Mouse (Mus musculus) cerebellum, postnatal 25 days (tissue): ENCODE results near the gene Popdc3.
"Not testable (repeated sequence)": the region's sequence is repeated elsewhere in the genome, so short reads cannot be mapped to it uniquely, and the experiment has no call there.

ENCODE experiments used
- DNase-seq, 2 experiments: peaks; one replicate each; pipeline ENCODE4 v3.0.0; 2021; ENCODE audit warnings: mixed read lengths in 2 of 2

The Popdc3 gene

DNA sequence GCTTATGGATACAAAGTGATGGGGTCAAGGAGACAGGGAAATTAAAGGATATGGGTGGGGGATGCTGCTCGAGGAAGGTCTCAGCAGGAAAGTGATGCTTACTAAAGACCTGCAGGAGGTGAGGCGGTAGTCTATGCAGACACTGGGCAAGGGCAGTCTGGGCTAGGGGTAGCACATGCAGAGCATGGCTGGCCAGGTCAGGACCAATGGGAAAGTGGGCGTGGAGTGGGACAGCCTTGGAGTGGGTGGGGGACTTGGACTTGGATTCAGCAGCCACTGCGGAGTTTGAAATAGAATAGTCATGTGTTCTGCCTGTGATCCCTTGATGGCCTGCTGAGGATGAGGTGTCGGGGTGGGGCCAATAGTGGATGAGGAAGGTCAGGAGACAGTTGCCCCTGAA is 141.0 kb downstream of the Popdc3 start:
- DNase-seq, result no peak

DNA sequence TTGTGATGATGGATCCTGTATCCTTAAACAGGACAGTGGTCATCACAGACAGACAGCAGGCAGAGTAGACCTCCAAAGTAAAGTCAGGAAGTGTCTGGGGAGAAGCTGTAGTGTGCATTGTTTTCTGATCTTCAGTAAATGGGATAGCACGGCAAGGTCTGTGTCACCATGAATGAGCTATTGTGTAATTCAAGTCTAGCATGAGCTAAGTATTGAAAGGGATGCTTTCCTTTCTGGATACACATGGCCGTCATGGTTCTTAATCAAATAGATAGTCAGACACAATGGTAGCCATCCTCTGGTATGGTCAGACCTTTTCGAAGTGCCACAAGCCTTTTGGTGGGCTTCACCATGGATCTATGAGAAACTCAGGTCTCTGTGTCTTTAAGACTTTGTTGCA is 142.4 kb downstream of the Popdc3 start:
- no peak for DNase-seq

DNA sequence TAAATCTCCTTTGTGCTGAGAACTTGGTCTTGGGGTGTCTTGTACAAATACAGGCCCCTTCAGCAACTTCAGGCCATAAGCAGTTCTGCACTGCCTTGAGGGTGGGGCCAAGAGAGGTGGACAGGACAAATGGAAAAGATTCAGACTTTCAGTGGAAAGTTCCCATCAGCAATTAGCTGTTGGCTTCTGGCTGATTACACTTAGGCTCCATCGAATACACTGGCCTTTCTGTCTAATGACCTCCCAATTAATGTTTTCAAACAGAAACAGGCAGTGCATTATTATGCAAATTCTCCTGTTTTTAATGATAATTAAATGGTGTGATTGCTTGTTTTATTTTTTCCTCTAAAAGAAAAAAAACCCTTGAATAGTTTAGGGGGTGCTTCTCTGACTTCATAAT is 146.3 kb downstream of the Popdc3 start:
- no peak for DNase-seq

DNA sequence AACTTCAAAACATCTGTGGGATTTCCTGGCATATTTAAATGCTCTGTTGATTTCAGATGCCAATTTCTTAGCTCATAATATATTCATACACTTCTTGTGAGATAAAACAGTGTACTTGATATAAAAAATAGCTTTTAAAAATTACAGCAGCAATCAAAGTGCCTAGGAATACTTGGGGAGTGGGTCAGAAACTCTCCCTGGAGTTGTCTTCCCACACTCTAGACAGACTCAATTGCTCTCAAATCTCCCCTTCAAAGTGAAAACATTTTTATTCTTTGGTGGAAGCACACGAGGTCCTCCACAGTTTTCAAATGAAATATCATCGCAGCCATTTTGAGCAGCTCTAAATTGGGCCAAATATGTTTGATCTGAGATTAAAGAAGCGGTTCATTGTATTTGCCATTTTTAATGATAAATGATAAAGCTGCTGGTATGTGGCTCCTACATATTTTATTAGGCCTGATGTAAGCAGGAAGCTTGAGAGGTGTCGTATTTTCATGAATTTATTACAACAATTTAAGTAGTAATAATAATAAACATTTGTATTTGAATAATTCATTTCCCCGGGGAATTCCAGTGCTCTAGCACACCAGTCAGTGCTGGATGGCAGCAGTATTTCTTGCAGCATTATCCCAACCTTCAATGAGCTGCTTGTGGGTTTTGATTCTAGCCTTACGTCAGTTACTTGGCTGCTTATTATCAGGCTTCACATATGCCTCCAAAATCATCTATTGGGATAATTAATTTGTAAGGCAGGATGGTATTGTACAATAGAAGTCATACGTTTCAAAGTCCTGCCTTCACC is 150.5 kb downstream of the Popdc3 start:
- no peak for DNase-seq

DNA sequence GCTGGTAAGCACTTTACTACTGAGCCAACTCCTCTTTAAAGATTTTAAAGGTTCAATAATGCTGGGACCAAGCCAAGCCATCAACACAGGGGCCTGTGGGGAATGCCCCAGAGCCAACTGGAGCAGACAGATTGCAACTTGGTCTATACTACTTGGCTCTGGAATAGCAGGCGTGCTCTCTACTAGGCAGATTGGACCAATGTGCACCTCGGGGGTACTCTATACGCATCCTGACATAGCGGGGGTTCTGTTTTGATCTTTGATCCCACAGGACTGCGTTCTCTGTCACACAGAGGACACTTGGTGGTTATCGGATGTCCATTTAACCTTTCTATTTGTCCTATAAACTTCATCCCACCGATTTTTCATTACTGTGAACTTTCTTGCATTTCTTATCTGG is 157.0 kb downstream of the Popdc3 start:
- DNase-seq, result no peak

DNA sequence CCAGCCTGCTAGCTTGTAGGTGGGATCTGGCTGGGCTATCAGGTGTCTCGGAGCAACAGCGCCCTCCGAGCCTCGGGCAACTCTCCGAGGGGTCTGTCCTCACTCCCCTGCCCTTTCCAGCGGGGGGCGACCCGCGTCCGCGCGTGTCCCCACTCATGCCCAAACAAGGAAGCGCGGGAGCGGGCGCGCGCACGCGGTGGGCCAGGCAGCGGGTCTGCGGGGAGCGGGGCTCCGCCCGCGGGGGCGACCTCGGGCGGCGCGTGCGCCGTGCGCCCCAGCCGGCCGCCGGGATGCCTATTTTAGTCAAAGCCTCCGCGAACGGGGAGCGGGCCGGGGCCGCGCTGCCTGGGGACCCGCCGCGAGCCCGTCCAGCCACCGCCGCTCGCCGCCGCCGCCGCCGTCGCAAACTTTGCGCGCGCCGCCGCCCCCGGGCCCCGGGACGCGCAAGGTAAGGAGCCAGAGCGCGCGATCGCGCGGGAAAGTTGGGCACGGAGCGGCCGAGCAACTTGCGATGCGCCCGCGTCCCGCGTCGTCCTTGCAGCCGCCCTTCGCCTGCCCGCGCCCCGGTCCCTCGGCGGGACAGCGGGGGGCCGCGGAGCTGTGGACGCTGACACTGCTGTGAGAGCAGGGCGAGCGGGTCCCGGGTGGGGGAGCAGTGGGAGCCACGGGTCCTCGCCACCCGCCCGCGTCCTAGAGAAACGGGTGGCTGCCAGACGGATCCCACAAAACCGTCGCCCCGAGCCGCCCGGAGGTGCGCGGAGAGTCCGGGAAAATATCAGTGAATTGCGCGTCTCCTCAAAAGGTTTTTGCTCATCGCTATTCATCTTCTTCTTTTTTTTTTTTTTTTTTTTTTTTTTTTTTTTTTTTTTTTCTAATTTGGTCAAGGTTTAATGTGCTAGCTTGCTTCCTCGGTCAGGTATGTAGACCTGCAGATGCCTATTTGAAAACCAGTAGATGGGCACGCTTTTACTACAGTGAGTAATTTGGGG is 157.8 kb downstream of the Popdc3 start, which contains the start of gene Bves:
Bves (plus strand) TSS at position 339 of the 989 bp plus-strand sequence.
- peak; percentile 14 to 31 for DNase-seq

DNA sequence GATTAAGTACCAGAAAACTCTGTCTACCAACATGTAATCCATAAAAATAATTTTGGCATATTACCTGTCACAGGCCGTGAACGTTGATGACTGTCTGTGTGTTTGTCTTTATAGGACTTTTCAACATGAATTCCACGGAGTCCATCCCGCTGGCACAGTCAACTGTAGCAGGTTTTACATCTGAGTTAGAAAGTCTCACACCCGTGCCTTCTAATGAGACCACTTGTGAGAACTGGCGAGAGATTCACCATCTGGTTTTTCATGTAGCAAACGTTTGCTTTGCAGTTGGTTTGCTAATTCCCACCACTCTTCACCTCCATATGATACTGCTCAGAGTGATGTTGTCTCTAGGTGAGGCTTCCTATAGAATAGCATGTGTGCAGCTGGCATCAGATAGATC is 161.2 kb downstream of the Popdc3 start:
- DNase-seq, result no peak

DNA sequence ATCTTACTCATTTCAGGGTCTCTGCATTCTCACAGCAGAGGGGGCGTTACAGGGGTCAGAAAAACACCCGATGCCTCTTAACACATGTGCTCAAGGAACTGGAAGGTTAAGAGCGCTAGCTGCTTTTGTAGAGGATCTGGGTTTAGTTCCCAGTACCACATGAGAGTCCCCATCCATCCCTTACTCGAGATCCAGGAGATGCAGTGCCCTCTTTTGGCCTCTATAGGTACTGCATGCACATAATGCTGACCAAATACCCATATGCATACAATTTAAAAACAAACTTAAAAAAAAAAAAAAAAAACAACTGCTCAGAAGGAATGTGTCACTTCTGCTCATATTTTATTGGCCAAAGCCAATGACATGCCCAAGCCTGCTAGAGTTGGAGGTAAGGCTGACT is 166.5 kb downstream of the Popdc3 start:
- DNase-seq, result no peak

DNA sequence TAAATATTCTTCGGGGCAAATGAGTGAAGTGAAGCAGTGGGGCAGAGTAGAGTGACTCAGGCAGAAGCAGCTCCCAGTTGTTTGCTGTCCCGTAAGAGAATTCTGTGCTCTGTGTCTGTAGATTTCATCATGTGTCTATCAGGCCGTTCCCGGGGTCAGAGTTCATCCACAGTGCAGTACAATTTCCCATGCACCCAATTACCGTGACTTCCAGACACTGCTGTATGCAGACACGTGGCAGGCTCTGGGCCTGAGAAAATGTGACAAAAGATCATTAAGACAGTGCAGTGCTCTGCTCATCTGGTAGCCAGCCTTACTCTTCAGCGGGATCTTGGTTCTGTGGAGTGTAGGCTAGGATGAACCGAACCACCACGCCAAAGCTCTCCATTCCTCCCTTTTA is 167.3 kb downstream of the Popdc3 start:
- no peak for DNase-seq

DNA sequence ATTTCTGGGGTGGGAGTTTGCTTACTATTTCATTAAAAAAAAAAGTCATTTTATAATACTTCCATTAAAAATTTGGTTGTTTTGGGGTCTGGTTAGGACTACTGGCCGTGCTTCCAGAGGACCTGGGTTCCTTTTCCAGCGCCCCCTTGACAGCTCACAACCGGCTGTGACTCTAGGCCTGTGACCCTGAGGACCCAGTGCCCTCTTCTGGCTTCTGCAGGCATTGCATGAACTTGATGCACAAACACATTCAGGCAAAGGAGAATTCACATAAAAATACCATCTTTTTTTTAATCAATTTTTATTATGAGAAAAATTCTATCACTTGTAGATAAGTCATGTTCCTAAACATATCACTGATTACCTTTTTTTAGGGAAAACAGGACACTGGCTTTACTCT is 170.2 kb downstream of the Popdc3 start:
- DNase-seq, result not testable (repeated sequence)

DNA sequence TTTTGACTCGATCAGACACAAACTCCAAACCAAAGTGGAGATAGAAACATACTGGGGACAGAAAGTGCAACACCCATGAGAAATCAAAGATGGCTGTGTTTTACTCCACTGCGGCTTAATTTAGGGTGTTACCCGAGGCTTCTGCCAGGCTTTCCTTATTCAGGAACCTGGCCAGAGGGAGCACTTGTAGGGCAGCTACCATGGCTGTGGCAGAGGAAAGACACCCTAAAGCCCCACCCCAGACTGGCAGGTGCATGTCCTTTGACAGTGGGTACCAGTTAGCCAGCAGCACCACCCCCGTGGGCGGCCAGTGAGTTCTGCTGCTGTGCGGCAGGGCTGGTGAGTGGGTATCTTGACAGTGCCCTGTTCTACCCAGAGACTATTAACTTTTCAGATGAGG is 178.2 kb downstream of the Popdc3 start:
- DNase-seq, result no peak

DNA sequence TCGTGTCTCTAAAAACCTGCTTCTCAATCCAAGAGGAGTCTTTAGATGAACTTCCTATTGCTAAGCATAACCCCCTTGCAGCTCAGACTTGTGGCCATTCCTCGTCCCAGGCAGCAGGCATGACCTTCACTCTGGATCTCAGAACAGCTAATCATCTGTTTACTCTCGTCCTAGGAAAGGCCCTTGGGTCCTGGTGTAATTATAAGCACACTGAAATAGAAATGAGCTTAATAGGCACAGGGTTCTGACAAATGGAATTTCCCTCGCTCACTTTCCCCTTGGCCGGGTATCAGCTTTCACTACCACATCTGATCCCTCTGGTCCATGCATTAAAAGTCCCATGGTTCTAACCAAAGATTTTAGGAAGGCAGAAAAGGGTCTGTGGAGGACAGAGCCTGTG is 185.5 kb downstream of the Popdc3 start:
- no peak for DNase-seq

DNA sequence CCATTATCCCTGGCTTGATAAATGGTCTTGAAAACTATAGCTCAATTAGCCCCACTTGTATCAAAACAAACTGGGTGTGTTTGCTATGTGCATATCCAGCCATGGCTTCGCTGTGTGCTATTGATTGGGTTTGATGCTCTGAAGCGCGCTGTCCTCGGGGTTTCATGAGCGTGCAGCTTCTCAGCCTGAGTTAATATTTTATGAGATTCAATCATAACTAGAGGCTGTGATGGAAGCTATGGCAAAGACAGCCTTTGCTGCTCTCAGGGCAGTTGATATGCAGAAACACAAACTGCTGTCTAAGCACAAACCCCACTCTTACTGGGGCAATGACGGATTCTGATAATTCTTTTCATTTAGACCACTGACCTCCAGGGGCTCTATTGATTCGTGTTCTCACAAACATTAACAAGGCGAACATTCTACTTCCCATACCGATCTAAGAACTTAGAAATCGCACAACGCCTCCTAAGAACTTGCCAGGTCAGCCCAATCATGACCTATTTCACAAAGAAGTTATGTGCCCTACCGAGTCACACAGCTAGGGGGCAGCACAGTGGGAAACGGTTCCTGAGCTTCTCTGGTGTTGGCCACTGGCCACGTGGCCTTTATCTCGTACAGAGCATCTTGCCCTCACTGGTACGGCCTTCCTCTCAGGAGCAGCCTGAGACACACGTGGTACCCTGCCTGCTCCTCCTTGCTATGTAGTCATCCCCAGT is 189.2 kb downstream of the Popdc3 start:
- no peak for DNase-seq
